Mouse (Mus musculus): Measurements from ENCODE around the gene Gm8453. TPM values are rescaled to one million over a fixed set of nuclear protein-coding genes. Genes with fewer than 3 reads are reported as not detected.
"Not testable (repeated sequence)": the region's sequence is repeated elsewhere in the genome, so short reads cannot be mapped to it uniquely, and the experiment has no call there.

The Gm8453 gene
- not detected in 2 replicates for polyA plus RNA-seq (2011; ENCODE audit: insufficient read depth, insufficient read length, low read depth, missing spikeins)

- not testable (repeated sequence) for H3K4me1 ChIP-seq (ENCODE audit: control insufficient read depth, insufficient read depth, low read length); H3K27me3 ChIP-seq (ENCODE audit: control insufficient read depth, insufficient read depth, low read length, poor library complexity, severe bottlenecking); H3K9ac ChIP-seq (ENCODE audit: low read depth, poor library complexity, severe bottlenecking); H3K27ac ChIP-seq (ENCODE audit: insufficient read depth, low read length); H3K36me3 ChIP-seq (ENCODE audit: control insufficient read depth, insufficient read depth, low read length, poor library complexity, severe bottlenecking); H3K4me3 ChIP-seq (ENCODE audit: low read depth, low read length); H3K9me3 ChIP-seq (replicated peaks; ENCODE audit: control insufficient read depth, insufficient read depth, low read length, poor library complexity, severe bottlenecking)
These were observed at the start of gene Gm8453 for GRCm38 (mm10) chr7:22229384-22229783. Gene Gm8453, minus strand, starts transcription at chr7:22229484.

GRCm38 (mm10) chr7:22201164-22201563 is 28.1 kb downstream of the Gm8453 start, which contains the start of gene Gm8653:
Gene Gm8653, minus strand, starts transcription at chr7:22201264.
- not testable (repeated sequence) for H3K9ac ChIP-seq (ENCODE audit: low read depth, poor library complexity, severe bottlenecking); H3K36me3 ChIP-seq (ENCODE audit: control insufficient read depth, insufficient read depth, low read length, poor library complexity, severe bottlenecking); H3K27ac ChIP-seq (ENCODE audit: insufficient read depth, low read length); H3K9me3 ChIP-seq (replicated peaks; ENCODE audit: control insufficient read depth, insufficient read depth, low read length, poor library complexity, severe bottlenecking); H3K27me3 ChIP-seq (ENCODE audit: control insufficient read depth, insufficient read depth, low read length, poor library complexity, severe bottlenecking); H3K4me1 ChIP-seq (ENCODE audit: control insufficient read depth, insufficient read depth, low read length); H3K4me3 ChIP-seq (ENCODE audit: low read depth, low read length)

GRCm38 (mm10) chr7:22189077-22189476 is 40.2 kb downstream of the Gm8453 start, which contains the start of gene Vmn1r143:
Gene Vmn1r143, plus strand, starts transcription at chr7:22189377.
- H3K4me3 ChIP-seq (ENCODE audit: low read depth, low read length); H3K27me3 ChIP-seq (ENCODE audit: control insufficient read depth, insufficient read depth, low read length, poor library complexity, severe bottlenecking); H3K36me3 ChIP-seq (ENCODE audit: control insufficient read depth, insufficient read depth, low read length, poor library complexity, severe bottlenecking); H3K9me3 ChIP-seq (replicated peaks; ENCODE audit: control insufficient read depth, insufficient read depth, low read length, poor library complexity, severe bottlenecking); H3K4me1 ChIP-seq (ENCODE audit: control insufficient read depth, insufficient read depth, low read length); H3K9ac ChIP-seq (ENCODE audit: low read depth, poor library complexity, severe bottlenecking); H3K27ac ChIP-seq (ENCODE audit: insufficient read depth, low read length): not testable (repeated sequence)

Other genes starting within 250 kb of the Gm8453 start
- not detected in 2 replicates for gene Vmn1r137, start 234.9 kb downstream of the Gm8453 start, polyA plus RNA-seq (2011; ENCODE audit: insufficient read depth, insufficient read length, low read depth, missing spikeins)
- gene Vmn1r138, start 200.6 kb downstream of the Gm8453 start, polyA plus RNA-seq (2011; ENCODE audit: insufficient read depth, insufficient read length, low read depth, missing spikeins) = not detected in 2 replicates
- gene Gm6176, start 173.2 kb downstream of the Gm8453 start, polyA plus RNA-seq (2011; ENCODE audit: insufficient read depth, insufficient read length, low read depth, missing spikeins) = not detected in 2 replicates
- gene Vmn1r139, start 160.4 kb downstream of the Gm8453 start, polyA plus RNA-seq (2011; ENCODE audit: insufficient read depth, insufficient read length, low read depth, missing spikeins) = not detected in 2 replicates
- gene Gm16451, start 111.2 kb downstream of the Gm8453 start, polyA plus RNA-seq (2011; ENCODE audit: insufficient read depth, insufficient read length, low read depth, missing spikeins) = not detected in 2 replicates
- gene Gm10666, start 94.7 kb downstream of the Gm8453 start, polyA plus RNA-seq (2011; ENCODE audit: insufficient read depth, insufficient read length, low read depth, missing spikeins) = not detected in 2 replicates
- not detected in 2 replicates for gene Vmn1r142, start 65.4 kb downstream of the Gm8453 start, polyA plus RNA-seq (2011; ENCODE audit: insufficient read depth, insufficient read length, low read depth, missing spikeins)
- not detected in 2 replicates for gene Vmn1r143, start 40.1 kb downstream of the Gm8453 start, polyA plus RNA-seq (2011; ENCODE audit: insufficient read depth, insufficient read length, low read depth, missing spikeins)
- not detected in 2 replicates for gene Gm8653, start 28.2 kb downstream of the Gm8453 start, polyA plus RNA-seq (2011; ENCODE audit: insufficient read depth, insufficient read length, low read depth, missing spikeins)
- not detected in 2 replicates for gene Gm4187, start 100.2 kb upstream of the Gm8453 start, polyA plus RNA-seq (2011; ENCODE audit: insufficient read depth, insufficient read length, low read depth, missing spikeins)
- not detected in 2 replicates for gene Gm8660, start 141.6 kb upstream of the Gm8453 start, polyA plus RNA-seq (2011; ENCODE audit: insufficient read depth, insufficient read length, low read depth, missing spikeins)
- not detected in 2 replicates for gene Vmn1r148, start 184.1 kb upstream of the Gm8453 start, polyA plus RNA-seq (2011; ENCODE audit: insufficient read depth, insufficient read length, low read depth, missing spikeins)
- not detected in 2 replicates for gene Vmn1r149, start 208.7 kb upstream of the Gm8453 start, polyA plus RNA-seq (2011; ENCODE audit: insufficient read depth, insufficient read length, low read depth, missing spikeins)
- gene Gm10665, start 234.6 kb upstream of the Gm8453 start, polyA plus RNA-seq (2011; ENCODE audit: insufficient read depth, insufficient read length, low read depth, missing spikeins) = not detected in 2 replicates